26 mouse cellular contexts compared by ENCODE assay signal in genomic region chr1:190220417-190220816, GRCm38 (mm10). TPM values are rescaled to one million over a fixed set of nuclear protein-coding genes. Genes with fewer than 3 reads are reported as not detected.
DNase-seq lines count a peak whose midpoint lies in the region; ATAC-seq and TF ChIP-seq lines count a peak whose summit lies in the region.
"Had no signal": no experiment of that assay in that cellular context is flagged by ENCODE, and none has a peak within 500 bp of the region (broad histone marks: within the 10 kb centered on the region; RNA-seq: fewer than 3 reads in every experiment).

No protein-coding gene starts in this region.

- no peaks in the 10 kb centered on the region for H3K27me3 ChIP-seq in forebrain, embryonic 14.5 days (replicated peaks; ENCODE audit: control insufficient read depth, insufficient read depth, low read length)
- peaks cover 18% of the 10 kb centered on the region; the same call in 1 of the 2 replicates for H3K27me3 ChIP-seq in forebrain, embryonic 13.5 days
- no peaks in the 10 kb centered on the region for H3K27me3 ChIP-seq in kidney, postnatal 0 days (ENCODE audit: insufficient read depth, low read length)
- peaks cover 14% of the 10 kb centered on the region; the same call in 1 of the 2 replicates for H3K27me3 ChIP-seq in lung, embryonic 15.5 days
- H3K27me3 ChIP-seq: embryonic facial prominence, embryonic 13.5 days; heart, embryonic 12.5 days; kidney, embryonic 15.5 days; limb, embryonic 13.5 days; liver, embryonic 13.5 days; midbrain, embryonic 15.5 days; neural tube, embryonic 15.5 days had no signal

- H3K9ac ChIP-seq in forebrain, embryonic 14.5 days (ENCODE audit: low read length): no peak overlapping the region
- no peak overlapping the region for H3K9ac ChIP-seq in forebrain, embryonic 13.5 days
- H3K9ac ChIP-seq in kidney, postnatal 0 days (ENCODE audit: low read depth, low read length): no peak overlapping the region
- no peak overlapping the region for H3K9ac ChIP-seq in lung, embryonic 15.5 days
- H3K9ac ChIP-seq: embryonic facial prominence, embryonic 13.5 days; heart, embryonic 12.5 days; hindbrain, embryonic 14.5 days; kidney, embryonic 15.5 days; limb, embryonic 13.5 days; liver, embryonic 13.5 days; midbrain, embryonic 15.5 days; neural tube, embryonic 15.5 days had no signal

- DNase-seq in forebrain, embryonic 14.5 days (ENCODE audit: low spot score): peak; percentile 78
- peak; percentile 25 for DNase-seq in kidney, postnatal 0 days (ENCODE audit: low spot score)
- no peak for DNase-seq in kidney, adult 9 months
- DNase-seq in lung, adult 18-20 months: no peak
- peak; percentile 35 for DNase-seq in brain, adult 2 months (ENCODE audit: low read depth, low spot score)
- DNase-seq: adrenal gland, adult 8-10 months; cerebellum, adult 11 months; cerebellum, postnatal 10 days; heart, postnatal 14 days; liver, embryonic 13.5 days; right cerebral cortex, postnatal 14 days; thymus, adult 18-20 months; thymus, postnatal 4 days had no signal

- no peak; the same call in 1 of the 2 replicates for TF ChIP-seq CTCF in kidney, postnatal 0 days (IDR thresholded peaks at IDR 0.05; ENCODE audit: low read depth)

- H3K4me3 ChIP-seq in forebrain, embryonic 14.5 days (ENCODE audit: low read depth, low read length): no peak overlapping the region
- no peak overlapping the region for H3K4me3 ChIP-seq in forebrain, embryonic 13.5 days
- no peak overlapping the region for H3K4me3 ChIP-seq in kidney, postnatal 0 days (replicated peaks; ENCODE audit: low read depth, low read length)
- H3K4me3 ChIP-seq in lung, embryonic 15.5 days: no peak overlapping the region
- H3K4me3 ChIP-seq: embryonic facial prominence, embryonic 13.5 days; heart, embryonic 12.5 days; kidney, embryonic 15.5 days; limb, embryonic 13.5 days; liver, embryonic 13.5 days; midbrain, embryonic 15.5 days; neural tube, embryonic 15.5 days had no signal

- no peaks in the 10 kb centered on the region for H3K36me3 ChIP-seq in forebrain, embryonic 14.5 days (ENCODE audit: control insufficient read depth, insufficient read depth, low read length)
- H3K36me3 ChIP-seq in forebrain, embryonic 13.5 days (ENCODE audit: poor library complexity, severe bottlenecking): no peaks in the 10 kb centered on the region
- H3K36me3 ChIP-seq in kidney, postnatal 0 days (ENCODE audit: insufficient read depth, low read length): no peaks in the 10 kb centered on the region
- H3K36me3 ChIP-seq in lung, embryonic 15.5 days: no peaks in the 10 kb centered on the region
- H3K36me3 ChIP-seq: embryonic facial prominence, embryonic 13.5 days; heart, embryonic 12.5 days; kidney, embryonic 15.5 days; limb, embryonic 13.5 days; liver, embryonic 13.5 days; midbrain, embryonic 15.5 days; neural tube, embryonic 15.5 days had no signal

- no peaks in the 10 kb centered on the region for H3K4me1 ChIP-seq in forebrain, embryonic 14.5 days (ENCODE audit: control insufficient read depth, insufficient read depth, low read length)
- no peaks in the 10 kb centered on the region for H3K4me1 ChIP-seq in forebrain, embryonic 13.5 days
- no peaks in the 10 kb centered on the region; the same call in 1 of the 2 replicates for H3K4me1 ChIP-seq in kidney, postnatal 0 days (replicated peaks; ENCODE audit: insufficient read depth, low read length)
- peaks cover 7% of the 10 kb centered on the region for H3K4me1 ChIP-seq in lung, embryonic 15.5 days
- H3K4me1 ChIP-seq: embryonic facial prominence, embryonic 13.5 days; heart, embryonic 12.5 days; limb, embryonic 13.5 days; liver, embryonic 13.5 days; midbrain, embryonic 15.5 days; neural tube, embryonic 15.5 days had no signal

- 36% methylated on average over 9 of the region's 9 CpGs for WGBS in forebrain, embryonic 14.5 days
- WGBS in forebrain, embryonic 13.5 days: 34% methylated on average over 9 of the region's 9 CpGs
- WGBS in kidney, postnatal 0 days: 47% methylated on average over 9 of the region's 9 CpGs
- WGBS in lung, embryonic 15.5 days: 39% methylated on average over 9 of the region's 9 CpGs

- peaks cover 5% of the 10 kb centered on the region; the same call in 1 of the 2 replicates for H3K9me3 ChIP-seq in forebrain, embryonic 14.5 days (replicated peaks; ENCODE audit: control insufficient read depth, low read length)
- H3K9me3 ChIP-seq in forebrain, embryonic 13.5 days (replicated peaks): peaks cover 17% of the 10 kb centered on the region
- no peaks in the 10 kb centered on the region for H3K9me3 ChIP-seq in kidney, postnatal 0 days (replicated peaks; ENCODE audit: low read length)
- H3K9me3 ChIP-seq in lung, embryonic 15.5 days: peaks cover 7% of the 10 kb centered on the region
- H3K9me3 ChIP-seq: kidney, embryonic 15.5 days; midbrain, embryonic 15.5 days had no signal

- H3K4me2 ChIP-seq in forebrain, embryonic 14.5 days (ENCODE audit: low read length): no peak overlapping the region
- H3K4me2 ChIP-seq in forebrain, embryonic 13.5 days: no peak overlapping the region
- H3K4me2 ChIP-seq in kidney, postnatal 0 days (ENCODE audit: low read length): no peak overlapping the region
- no peak overlapping the region for H3K4me2 ChIP-seq in lung, embryonic 15.5 days
- H3K4me2 ChIP-seq: embryonic facial prominence, embryonic 13.5 days; heart, embryonic 12.5 days; hindbrain, embryonic 14.5 days; kidney, embryonic 15.5 days; limb, embryonic 13.5 days; liver, embryonic 13.5 days; midbrain, embryonic 15.5 days; neural tube, embryonic 15.5 days had no signal

- no peak overlapping the region for H3K27ac ChIP-seq in forebrain, embryonic 14.5 days (ENCODE audit: low read depth, low read length)
- no peak overlapping the region for H3K27ac ChIP-seq in forebrain, embryonic 13.5 days
- no peak overlapping the region for H3K27ac ChIP-seq in kidney, postnatal 0 days
- H3K27ac ChIP-seq in lung, embryonic 15.5 days: no peak overlapping the region
- H3K27ac ChIP-seq: embryonic facial prominence, embryonic 13.5 days; hindbrain, embryonic 14.5 days; kidney, embryonic 15.5 days; limb, embryonic 13.5 days; liver, embryonic 13.5 days; midbrain, embryonic 15.5 days; neural tube, embryonic 15.5 days had no signal

- no peak for ATAC-seq in forebrain, embryonic 14.5 days
- ATAC-seq in forebrain, embryonic 13.5 days: no peak
- ATAC-seq in kidney, postnatal 0 days (replicated peaks; ENCODE audit: low FRiP score, low read depth): no peak
- peak; percentile 27; the same call in 1 of the 2 replicates for ATAC-seq in lung, embryonic 15.5 days (ENCODE audit: borderline replicate concordance, extremely low read depth, low FRiP score, low TSS enrichment)
- ATAC-seq in megakaryocyte, adult 5-6 weeks (ENCODE audit: poor library complexity, severe bottlenecking): no peak
- ATAC-seq: CD4-positive, CD25-positive, alpha-beta regulatory T cell, adult 4 months; intestine, embryonic 16.5 days; midbrain, embryonic 15.5 days; Patski had no signal

RNA-seq across cellular contexts. Expression of gene Prox1, which starts 49.9 kb away (rescaled TPM):
- polyA plus RNA-seq in forebrain, embryonic 14.5 days (2014; fragmentation: Nextera tagmentation; extraction: Ambion mirVana): 10.2 and 12.8 TPM in 2 replicates
- 10.9 and 12.1 TPM in 2 replicates for polyA plus RNA-seq in forebrain, embryonic 13.5 days (2015; fragmentation: Nextera tagmentation; extraction: Ambion mirVana)
- polyA plus RNA-seq in kidney, postnatal 0 days (2015; fragmentation: Nextera tagmentation; extraction: Ambion mirVana): 1.3 and 1.5 TPM in 2 replicates
- polyA plus RNA-seq in lung, embryonic 15.5 days (2015; fragmentation: Nextera tagmentation; extraction: Ambion mirVana): 1.8 and 2.0 TPM in 2 replicates
- not detected in 2 replicates for total RNA-seq in megakaryocyte, adult 5-6 weeks (2015)
- total RNA-seq in megakaryocyte, adult 5-6 weeks (2017): not detected in 2 replicates

Comparison
In these comparisons a context has a peak if more than half of its experiments do, and no peak if none do; other contexts are left out.
1. DNase-seq: peak in forebrain, embryonic 14.5 days (single experiment), kidney, postnatal 0 days (single experiment) and brain, adult 2 months (single experiment); none in kidney, adult 9 months (single experiment) and lung, adult 18-20 months (0 of 2).